Mouse (Mus musculus) lung, adult 2 months (tissue): ENCODE results near the gene Azin2.

Source experiments
- CTCF ChIP-seq: fragments of 200-500 bp; IDR thresholded peaks from 2 replicates; pipeline ENCODE4 v1.5.1; 2011; ENCODE audit warnings: mild to moderate bottlenecking, low read length, control low read depth; ENCODE audit not compliant: insufficient read depth
- POLR2A ChIP-seq: fragments of 200-500 bp; IDR thresholded peaks from 2 replicates; pipeline ENCODE4 v1.6.1; 2011; ENCODE audit warnings: low read depth, mild to moderate bottlenecking, control low read depth, low read length, borderline replicate concordance; ENCODE audit errors: extremely low read depth

GRCm38 (mm10) chr4:128892188-128892587, 70.1 kb downstream of the Azin2 start:
- TF ChIP-seq CTCF (no peak), POLR2A (no peak)
